Mouse (Mus musculus) heart, postnatal 0 days (tissue): ENCODE measurements at regions not wholly inside any gene's neighbourhood (a gene's known extent, or its start where the extent isn't known, plus 50 kb on each side); places are given as distances from the start of the nearest gene placed in this dataset.

Experiments used
- ATAC-seq: fragments of 200-750 bp; cut with Nextera tagmentation; 2 replicates; pipeline ENCODE4 v1.8.0; 2017; ENCODE audit warnings: low read depth, moderate number of reproducible peaks, moderate library complexity; ENCODE audit not compliant: insufficient read depth
- DNase-seq: peaks from one replicate; pipeline ENCODE4 v3.0.0-alpha.2; 2016; ENCODE audit warnings: low spot score
- H3K27ac ChIP-seq: fragments of 300-500 bp; sonication (generic); 2 replicates; pipeline ENCODE4 v1.5.1; 2014; ENCODE audit warnings: low read depth, mild to moderate bottlenecking
- H3K27me3 ChIP-seq: fragments of 300-500 bp; sonication (generic); 2 replicates; pipeline ENCODE4 v1.6.1; 2014; ENCODE audit warnings: low read length, mixed read lengths; ENCODE audit not compliant: control insufficient read depth, insufficient read depth
- H3K36me3 ChIP-seq: fragments of 300-500 bp; sonication (generic); replicated peaks from 2 replicates; pipeline ENCODE4 v1.6.1; 2014; ENCODE audit warnings: low read length, mixed read lengths; ENCODE audit not compliant: control insufficient read depth, insufficient read depth
- H3K4me1 ChIP-seq: fragments of 300-500 bp; sonication (generic); 2 replicates; pipeline ENCODE4 v1.6.1; 2014; ENCODE audit warnings: antibody characterized with exemption; ENCODE audit not compliant: control insufficient read depth, insufficient read depth
- H3K4me2 ChIP-seq: fragments of 300-500 bp; sonication (generic); 2 replicates; pipeline ENCODE4 v1.6.1; 2014; ENCODE audit warnings: low read depth, mild to moderate bottlenecking, low read length, moderate library complexity
- H3K4me3 ChIP-seq: fragments of 300-500 bp; sonication (generic); 2 replicates; pipeline ENCODE4 v1.5.1; 2014; ENCODE audit warnings: low read depth, low read length
- H3K9ac ChIP-seq: fragments of 300-500 bp; sonication (generic); replicated peaks from 2 replicates; pipeline ENCODE4 v1.6.1; 2014; ENCODE audit warnings: low read depth, low read length, mixed read lengths
- H3K9me3 ChIP-seq: fragments of 300-500 bp; sonication (generic); replicated peaks from 2 replicates; pipeline ENCODE4 v1.6.1; 2016; ENCODE audit warnings: low read length; ENCODE audit not compliant: control insufficient read depth
- CTCF ChIP-seq: IDR thresholded peaks from 2 replicates; pipeline ENCODE4 v1.5.1; 2016; ENCODE audit warnings: antibody characterized with exemption, control low read depth, low read depth
- EP300 ChIP-seq: IDR thresholded peaks from 2 replicates; pipeline ENCODE4 v1.6.1; 2016; ENCODE audit warnings: antibody characterized with exemption, low read depth
- WGBS: fragments of 180-500 bp; shearing (Covaris S2); extraction: QIAGEN DNeasy Blood & Tissue Kit; methylation state at CpG from one replicate; pipeline ENCODE4 v1.1.7; 2014; 5-methylcytosine and 5-hydroxymethylcytosine counted together

- H3K4me2 ChIP-seq: no peak overlapping the region
- 61% methylated on average over 4 of the region's 4 CpGs for WGBS
- H3K9ac ChIP-seq: no peak overlapping the region
- no peaks in the 10 kb centered on the region for H3K36me3 ChIP-seq
- no peak overlapping the region for H3K27ac ChIP-seq
- H3K27me3 ChIP-seq: no peaks in the 10 kb centered on the region
- H3K9me3 ChIP-seq: 0 out of 2 replicates have a peak, but pooled peaks cover 4% of the 10 kb centered on the region
- no peaks in the 10 kb centered on the region for H3K4me1 ChIP-seq
- TF ChIP-seq CTCF: no peak
- TF ChIP-seq EP300: no peak
- ATAC-seq: no peak
- H3K4me3 ChIP-seq: no peak overlapping the region
- no peak for DNase-seq
Measured at GRCm38 (mm10) chr15:65452258-65453028, 437.7 kb upstream of the Gm21961 start.

- H3K27me3 ChIP-seq: no peaks in the 10 kb centered on the region
- no peaks in the 10 kb centered on the region for H3K9me3 ChIP-seq
- 51% methylated on average over 3 of the region's 3 CpGs for WGBS
- DNase-seq: no peak
- H3K9ac ChIP-seq: no peak overlapping the region
- H3K36me3 ChIP-seq: no peaks in the 10 kb centered on the region
- H3K27ac ChIP-seq: no peak overlapping the region
- H3K4me3 ChIP-seq: no peak overlapping the region
- H3K4me1 ChIP-seq: no peaks in the 10 kb centered on the region
- no peak overlapping the region for H3K4me2 ChIP-seq
- TF ChIP-seq EP300: no peak
- no peak for TF ChIP-seq CTCF
- no peak; the same call in 1 of the 2 replicates for ATAC-seq
Measured at GRCm38 (mm10) chr15:65419736-65420135, 405.0 kb upstream of the Gm21961 start.
